Mouse (Mus musculus) left cerebral cortex, postnatal 4 days (tissue): ENCODE measurements at regions not wholly inside any gene's neighbourhood (a gene's known extent, or its start where the extent isn't known, plus 50 kb on each side); places are given as distances from the start of the nearest gene placed in this dataset.
A peak's percentile ranks its signal among the peaks of the same experiment; 100 is the strongest.
"Not testable (repeated sequence)": the region's sequence is repeated elsewhere in the genome, so short reads cannot be mapped to it uniquely, and the experiment has no call there.

Source experiments
- DNase-seq: peaks from one replicate; pipeline ENCODE4 v3.0.0-alpha.2; 2022
- intact Hi-C: fragments of 180-260 bp; cut with DNase I; formaldehyde crosslinking; loops from one replicate; pipeline ENCODE4 v1.15.1; 2025

GRCm38 (mm10) chr17:94866630-94867029 is 116.8 kb upstream of the Mettl4 start:
- DNase-seq = no peak
- intact Hi-C loops = no loop called here

DNA sequence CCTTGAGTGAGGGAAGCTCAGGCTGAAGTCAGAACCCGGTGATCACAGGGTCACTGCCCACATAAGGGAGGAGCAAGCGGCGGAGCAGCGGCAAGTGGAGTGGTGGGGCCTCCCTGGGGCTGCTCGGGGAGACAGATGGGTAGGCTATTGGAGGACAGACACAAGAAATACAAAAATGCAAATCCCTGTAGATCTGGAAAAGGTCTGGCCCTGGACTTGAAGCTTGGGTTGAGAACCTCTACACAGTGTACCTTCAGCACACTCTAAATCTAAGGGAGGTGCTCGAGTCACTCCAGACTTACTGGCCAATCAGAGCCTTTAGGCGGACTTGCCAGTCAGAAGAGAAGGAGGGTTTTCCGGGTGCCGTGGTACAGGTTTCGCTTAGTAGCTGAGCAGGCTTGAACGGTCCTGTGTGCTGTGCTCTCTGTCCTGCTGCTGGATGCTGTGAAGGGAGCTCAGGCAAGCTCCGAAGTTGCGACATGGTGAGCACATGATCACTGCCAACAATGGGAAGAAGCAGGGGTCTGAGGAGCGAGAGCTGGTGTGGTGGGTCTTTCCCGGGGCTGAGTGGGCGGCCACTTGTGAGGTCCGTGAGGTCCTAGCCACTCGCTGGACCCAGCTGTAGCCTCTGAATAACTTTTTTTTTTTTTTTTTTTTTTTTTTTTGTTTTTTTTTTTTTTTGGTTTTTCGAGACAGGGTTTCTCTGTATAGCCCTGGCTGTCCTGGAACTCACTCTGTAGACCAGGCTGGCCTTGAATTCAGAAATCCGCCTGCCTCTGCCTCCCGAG is 114.9 kb upstream of the Mettl4 start:
- intact Hi-C loops = not testable (repeated sequence)
- DNase-seq = peak; percentile 57

DNA sequence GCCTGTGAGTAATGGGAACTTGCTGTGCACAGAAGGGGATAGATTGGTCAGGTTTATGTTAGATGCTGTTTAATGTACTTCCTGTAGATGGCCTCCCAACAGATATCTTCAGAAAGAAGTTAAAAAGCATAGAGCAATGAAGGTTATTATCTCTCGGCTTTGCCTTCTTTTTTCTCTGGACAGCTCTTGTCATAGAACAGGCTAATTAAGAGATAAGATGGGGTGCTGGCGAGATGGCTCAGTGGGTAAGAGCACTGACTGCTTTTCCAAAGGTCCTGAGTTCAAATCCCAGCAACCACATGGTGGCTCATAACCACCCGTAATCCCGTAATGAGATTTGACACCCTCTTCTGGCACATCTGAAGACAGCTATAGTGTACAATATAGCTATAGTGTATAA is 104.9 kb upstream of the Mettl4 start:
- intact Hi-C loops, DNase-seq: not testable (repeated sequence)

DNA sequence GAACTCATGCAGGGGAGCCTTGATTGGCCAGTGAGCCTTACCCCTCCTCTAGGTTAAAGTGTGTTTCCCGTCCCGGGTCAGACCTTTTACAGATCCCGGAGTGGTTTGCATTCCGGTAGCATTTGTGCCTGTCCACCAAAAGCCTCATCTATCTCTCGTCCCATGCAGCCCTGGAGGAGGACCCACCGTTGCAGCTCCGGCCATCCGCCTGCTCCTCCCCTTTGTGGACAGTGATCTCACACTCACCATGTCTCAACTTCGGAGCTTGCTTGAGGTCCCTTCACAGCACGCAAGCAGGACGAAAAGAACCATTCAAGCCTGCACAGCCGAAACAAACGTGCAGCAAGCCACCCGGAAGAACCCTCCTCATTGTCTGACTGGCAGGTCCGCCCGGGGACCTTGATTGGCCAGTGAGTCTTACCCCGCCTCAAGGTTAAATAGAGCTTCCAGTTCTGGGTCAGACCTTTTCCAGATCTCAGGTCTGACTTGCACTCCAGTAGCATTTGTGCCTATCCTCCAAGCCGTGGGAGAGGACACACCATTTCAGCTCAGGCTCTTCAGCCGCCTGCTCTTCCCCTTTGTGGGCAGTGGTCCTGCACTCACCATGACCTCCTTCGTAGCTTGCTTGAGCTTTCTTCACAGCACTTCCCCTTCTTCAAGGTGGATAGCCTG is 84.8 kb upstream of the Mettl4 start:
- intact Hi-C loops = no loop called here
- peak; percentile 78 for DNase-seq

GRCm38 (mm10) chr17:94834067-94834445 is 84.2 kb upstream of the Mettl4 start:
- intact Hi-C loops, DNase-seq: not testable (repeated sequence)

GRCm38 (mm10) chr17:94826415-94826814 is 76.6 kb upstream of the Mettl4 start:
- intact Hi-C loops, DNase-seq: not testable (repeated sequence)

- intact Hi-C loops = no loop called here
- no peak for DNase-seq
Observed at GRCm38 (mm10) chr17:94808758-94809157, 58.9 kb upstream of the Mettl4 start.
